Mouse (Mus musculus) heart, adult 11 months (tissue): ENCODE data around the gene Dlg5.
A peak's percentile ranks its signal among the peaks of the same experiment; 100 is the strongest.

Experiments used
- DNase-seq: peaks from one replicate; pipeline ENCODE4 v3.0.0; 2022

The Dlg5 gene

GRCm38 (mm10) chr14:24182955-24183354 lies 62.8 kb downstream of the Dlg5 start:
- no peak for DNase-seq

- DNase-seq, result peak; percentile 92
These were observed 63.8 kb downstream of the Dlg5 start for GRCm38 (mm10) chr14:24181811-24182506.

- DNase-seq, result no peak
These were observed 66.2 kb downstream of the Dlg5 start for GRCm38 (mm10) chr14:24179466-24179991.

GRCm38 (mm10) chr14:24176609-24177008 lies 69.1 kb downstream of the Dlg5 start:
- DNase-seq, result no peak

GRCm38 (mm10) chr14:24173326-24173725 lies 72.4 kb downstream of the Dlg5 start:
- no peak for DNase-seq

GRCm38 (mm10) chr14:24171639-24172311 lies 73.9 kb downstream of the Dlg5 start:
- peak; percentile 92 for DNase-seq

GRCm38 (mm10) chr14:24166046-24166445 lies 79.7 kb downstream of the Dlg5 start:
- DNase-seq, result no peak

- DNase-seq, result no peak
These were observed 80.9 kb downstream of the Dlg5 start for GRCm38 (mm10) chr14:24164721-24165367.

GRCm38 (mm10) chr14:24162856-24163255 lies 82.9 kb downstream of the Dlg5 start:
- DNase-seq, result no peak

GRCm38 (mm10) chr14:24148892-24149291 lies 96.8 kb downstream of the Dlg5 start:
- no peak for DNase-seq

GRCm38 (mm10) chr14:24144821-24145220 lies 100.9 kb downstream of the Dlg5 start:
- DNase-seq, result no peak

- DNase-seq, result no peak
These were observed 101.3 kb downstream of the Dlg5 start for GRCm38 (mm10) chr14:24144421-24144820.

GRCm38 (mm10) chr14:24142926-24143430 lies 102.7 kb downstream of the Dlg5 start:
- peak; percentile 90 for DNase-seq

- DNase-seq, result no peak
These were observed 104.0 kb downstream of the Dlg5 start for GRCm38 (mm10) chr14:24141727-24142126.

- DNase-seq, result peak; percentile 87
These were observed 105.4 kb downstream of the Dlg5 start for GRCm38 (mm10) chr14:24140297-24140812.

GRCm38 (mm10) chr14:24136908-24137307 lies 108.8 kb downstream of the Dlg5 start:
- DNase-seq, result peak; percentile 72

GRCm38 (mm10) chr14:24134623-24135290 lies 111.0 kb downstream of the Dlg5 start:
- peak; percentile 81 for DNase-seq

GRCm38 (mm10) chr14:24133801-24134200 lies 111.9 kb downstream of the Dlg5 start:
- peak; percentile 61 for DNase-seq

- DNase-seq, result peak; percentile 76
These were observed 113.6 kb downstream of the Dlg5 start for GRCm38 (mm10) chr14:24132092-24132491.

- DNase-seq, result no peak
These were observed 120.7 kb downstream of the Dlg5 start for GRCm38 (mm10) chr14:24125069-24125468.

- DNase-seq, result peak; percentile 53
These were observed 121.5 kb downstream of the Dlg5 start for GRCm38 (mm10) chr14:24124171-24124570.

GRCm38 (mm10) chr14:24106734-24107133 lies 139.0 kb downstream of the Dlg5 start:
- no peak for DNase-seq

GRCm38 (mm10) chr14:24098828-24099227 lies 146.9 kb downstream of the Dlg5 start:
- peak; percentile 85 for DNase-seq
